Mouse (Mus musculus): Measurements from ENCODE around the gene Nfia.

Gene Nfia

GRCm38 (mm10) chr4:98002206-98002605 lies 229.7 kb downstream of the Nfia start:
- no peak for DNase-seq (ENCODE audit: low read depth, low spot score)

DNA sequence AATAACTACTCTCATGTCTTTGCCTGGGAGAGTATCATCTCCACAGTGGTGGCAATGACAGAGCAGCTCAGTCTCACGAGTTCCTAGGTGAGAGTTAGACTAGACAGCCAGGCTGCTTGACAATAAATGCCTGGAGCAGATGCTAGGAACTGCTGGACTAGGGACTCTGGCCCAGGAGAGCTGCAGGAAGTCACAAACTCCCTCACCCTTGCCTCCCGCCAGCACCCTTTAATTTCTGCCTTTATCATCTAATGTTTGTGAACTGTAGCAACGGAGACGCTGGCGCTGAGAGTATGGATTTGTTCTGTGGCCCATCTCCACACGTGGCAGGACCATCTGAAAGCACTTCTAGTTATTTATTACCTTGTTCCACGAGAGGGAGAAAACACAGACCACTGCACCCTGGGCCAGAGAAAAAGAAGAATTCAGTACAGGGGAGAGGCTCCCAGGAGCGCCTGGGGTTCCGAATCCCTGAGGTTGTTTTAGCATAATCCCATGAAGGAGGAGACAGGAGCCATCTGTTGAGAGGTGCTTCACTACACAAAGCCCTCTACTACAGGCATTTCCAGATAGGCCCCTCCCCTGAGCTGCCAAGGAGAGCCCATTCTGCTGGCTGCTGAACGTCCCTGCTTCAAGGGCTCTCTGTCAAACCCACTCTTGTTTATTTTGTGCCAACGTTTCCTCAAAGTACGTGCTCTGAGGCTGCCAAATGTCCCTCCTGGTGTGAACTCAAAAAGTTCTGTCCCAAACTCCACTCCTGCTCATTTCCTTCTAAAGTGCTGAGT lies 231.0 kb downstream of the Nfia start:
- peak; percentile 42 for DNase-seq (ENCODE audit: low read depth, low spot score)

DNA sequence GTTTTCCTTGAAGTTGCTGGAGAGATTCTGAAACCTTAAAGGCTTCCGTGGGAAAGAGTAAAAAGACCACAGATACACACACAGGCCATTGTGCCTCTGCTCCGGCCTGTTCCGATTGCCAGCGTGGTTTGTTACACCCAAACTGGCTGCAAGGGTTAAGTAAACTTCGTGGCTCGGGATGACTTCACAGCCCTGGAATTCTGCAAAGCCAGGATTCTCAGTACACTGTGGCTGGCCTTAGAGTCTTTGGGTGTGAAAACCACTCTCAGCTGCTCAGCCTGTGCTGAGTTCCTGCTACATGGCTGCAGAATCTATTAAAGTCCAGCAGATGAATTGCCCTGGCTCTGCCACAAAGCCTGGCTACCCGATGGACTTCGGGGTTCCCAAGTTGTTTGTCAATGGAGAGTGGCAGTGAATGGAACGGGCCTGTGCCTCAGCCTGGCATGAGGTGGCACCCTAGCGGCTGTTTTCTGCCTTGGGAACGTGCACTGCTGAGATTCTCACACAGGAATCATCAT lies 231.6 kb downstream of the Nfia start:
- peak; percentile 32 for DNase-seq (ENCODE audit: low read depth, low spot score)

DNA sequence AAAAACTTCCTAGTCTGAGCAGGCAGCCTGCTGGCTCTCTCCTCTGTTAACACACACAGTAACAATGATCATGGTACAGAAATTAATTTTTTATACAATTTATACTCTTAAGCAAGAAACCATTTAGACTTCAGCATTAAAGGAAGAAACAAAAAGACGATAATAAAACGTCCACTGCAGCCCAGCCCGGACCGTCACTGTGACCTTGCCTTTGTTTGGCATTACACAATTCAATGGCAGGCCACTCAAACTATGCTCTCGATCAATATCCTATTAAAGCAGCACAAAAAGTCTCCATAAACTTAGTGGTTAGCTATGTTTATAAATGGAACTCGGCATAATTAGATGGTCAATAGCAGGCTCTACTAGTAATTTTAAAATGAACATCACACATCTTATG lies 232.5 kb downstream of the Nfia start:
- DNase-seq (ENCODE audit: low read depth, low spot score), result no peak

DNA sequence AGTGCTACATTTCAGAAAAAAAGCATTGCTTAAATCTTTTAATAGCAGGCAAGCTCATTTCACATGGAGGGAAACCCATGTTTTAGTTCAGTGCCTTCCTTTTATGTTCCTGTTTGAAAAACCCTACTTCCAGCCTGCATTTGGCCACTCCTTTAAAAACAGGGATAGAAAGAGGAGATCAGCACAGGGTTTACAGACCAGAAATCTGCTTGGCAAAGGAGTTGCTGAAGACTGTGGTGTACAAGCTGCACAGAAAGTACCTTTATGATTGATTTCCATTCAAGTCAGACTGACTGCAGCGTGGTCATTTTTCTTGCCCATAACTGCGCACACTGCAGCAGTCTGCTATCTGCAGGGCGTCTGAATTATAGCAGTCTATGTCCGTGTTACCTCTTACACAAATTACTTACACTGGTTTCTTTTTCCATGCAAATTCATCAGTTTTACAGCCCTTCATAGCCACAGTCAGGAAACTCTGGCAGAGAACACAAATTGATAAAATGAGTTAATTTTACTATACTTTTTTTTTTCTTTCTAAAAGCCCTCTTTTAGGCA lies 236.4 kb downstream of the Nfia start:
- no peak for DNase-seq (ENCODE audit: low read depth, low spot score)

DNA sequence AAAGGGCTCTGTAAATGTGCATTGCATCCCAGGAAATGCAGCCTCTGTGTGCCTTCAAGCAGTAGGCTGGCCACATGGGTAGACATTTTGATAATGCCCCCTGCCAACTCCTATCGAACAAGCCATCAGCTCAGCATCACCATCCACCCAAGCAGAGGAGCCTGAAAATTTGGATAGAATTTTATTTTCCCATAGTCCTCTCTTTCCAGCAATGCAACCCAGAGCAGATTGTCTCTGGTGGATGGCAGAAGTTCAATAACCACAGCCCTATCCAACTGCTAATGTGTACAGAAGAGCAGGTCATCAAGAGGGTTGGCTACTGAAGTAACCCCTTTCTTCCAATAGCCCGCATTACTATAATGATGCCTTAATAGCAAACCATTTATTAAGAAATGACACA lies 237.4 kb downstream of the Nfia start:
- no peak for DNase-seq (ENCODE audit: low read depth, low spot score)

DNA sequence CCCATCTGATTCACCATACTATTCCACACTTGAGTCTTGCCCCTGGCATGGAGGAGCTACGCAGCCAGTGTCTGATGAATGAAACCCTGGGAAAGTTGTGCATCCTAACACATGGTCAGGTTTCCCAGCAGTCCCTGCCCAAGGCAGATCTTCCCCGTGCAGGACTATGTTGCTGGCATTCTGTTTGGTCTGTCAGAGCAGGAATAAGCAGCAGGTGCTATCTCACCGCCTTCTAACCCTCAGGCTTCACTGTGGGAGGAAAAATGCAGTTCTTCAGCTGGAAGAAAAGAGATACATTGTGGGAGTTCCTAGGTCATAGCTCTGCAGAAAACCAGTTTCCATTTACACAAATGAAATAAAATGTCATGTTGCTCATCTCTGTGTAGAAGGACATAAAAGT lies 247.3 kb downstream of the Nfia start:
- no peak for DNase-seq (ENCODE audit: low read depth, low spot score)

DNA sequence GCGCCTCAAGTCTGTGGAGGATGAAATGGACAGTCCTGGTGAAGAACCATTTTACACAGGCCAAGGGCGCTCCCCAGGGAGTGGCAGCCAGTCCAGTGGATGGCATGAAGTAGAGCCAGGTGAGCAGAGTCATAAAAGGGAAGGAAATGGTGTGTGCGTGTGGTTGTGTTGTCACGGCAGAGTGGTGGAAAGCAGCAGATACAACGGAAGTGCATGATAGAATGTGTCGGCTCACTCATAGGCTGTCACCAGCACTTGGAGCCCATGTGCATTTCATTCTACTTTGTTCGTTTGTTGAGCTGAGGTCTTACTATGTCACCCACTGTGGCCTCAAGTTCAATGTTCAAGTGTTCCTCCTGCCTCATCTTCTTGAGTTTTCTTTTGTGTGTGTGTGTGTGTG lies 248.3 kb downstream of the Nfia start:
- no peak for DNase-seq (ENCODE audit: low read depth, low spot score)

- no peak for DNase-seq (ENCODE audit: low read depth, low spot score)
These were observed 250.8 kb downstream of the Nfia start for GRCm38 (mm10) chr4:98023245-98023792.

DNA sequence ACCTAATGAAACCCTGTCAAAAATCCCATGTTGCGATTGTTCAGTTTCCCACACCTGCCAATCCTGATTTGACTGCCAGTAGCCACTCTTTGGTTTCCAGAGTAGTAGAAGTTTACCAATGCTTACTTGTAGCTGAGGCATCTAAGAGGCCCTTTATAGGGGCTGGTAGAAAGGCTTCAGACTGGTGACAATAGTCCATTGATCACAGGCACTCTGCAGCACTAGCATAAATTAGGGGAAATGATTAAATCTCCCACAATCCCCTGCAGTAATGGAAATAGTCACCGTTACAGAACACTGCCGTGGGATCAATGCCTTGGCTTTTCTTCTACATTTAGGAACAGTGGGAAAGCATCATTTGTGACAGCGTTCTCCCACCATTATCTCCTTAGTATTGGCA lies 254.9 kb downstream of the Nfia start:
- no peak for DNase-seq (ENCODE audit: low read depth, low spot score)

DNA sequence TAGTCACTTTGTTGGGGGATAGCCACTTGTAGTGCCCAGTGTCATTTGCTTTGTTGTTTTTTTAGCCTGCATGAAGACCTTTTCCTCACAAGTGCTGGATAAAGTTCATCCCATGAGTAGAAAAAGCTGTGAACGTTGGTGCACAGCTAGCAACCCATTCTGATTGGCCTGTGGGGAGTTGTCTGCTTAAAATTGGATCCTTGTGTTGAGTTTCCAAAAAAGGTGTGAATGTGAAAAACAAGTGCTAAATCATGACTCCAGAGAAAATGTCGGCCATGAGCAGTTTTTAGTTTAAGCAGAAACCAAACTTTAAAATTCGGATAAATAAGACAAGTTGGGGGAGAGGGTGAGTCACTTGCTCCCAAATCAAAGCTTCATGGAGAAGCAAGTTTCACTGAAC lies 259.3 kb downstream of the Nfia start:
- DNase-seq (ENCODE audit: low read depth, low spot score), result no peak

DNA sequence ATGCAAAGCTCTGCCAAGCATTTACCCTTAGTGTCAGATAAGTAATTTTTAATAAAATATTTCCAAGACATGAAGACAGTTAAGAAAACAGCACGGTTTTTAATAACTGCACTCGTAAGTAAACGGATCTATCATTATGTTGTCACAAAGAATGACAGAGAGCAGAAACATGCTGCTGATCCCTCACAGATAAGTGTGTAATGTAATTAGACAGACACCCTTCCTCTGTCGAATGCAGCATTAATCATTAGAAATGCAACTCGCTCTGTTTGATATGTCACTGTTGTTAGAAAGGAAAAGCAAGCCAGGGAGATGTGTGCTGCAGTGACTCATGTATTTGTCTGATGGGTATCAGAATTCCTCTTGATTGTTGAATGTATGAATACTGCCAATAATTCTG lies 259.8 kb downstream of the Nfia start:
- no peak for DNase-seq (ENCODE audit: low read depth, low spot score)

GRCm38 (mm10) chr4:98039095-98039494 lies 266.6 kb downstream of the Nfia start:
- no peak for DNase-seq (ENCODE audit: low read depth, low spot score)

- no peak for DNase-seq (ENCODE audit: low read depth, low spot score)
These were observed 267.6 kb downstream of the Nfia start for GRCm38 (mm10) chr4:98040179-98040578.

DNA sequence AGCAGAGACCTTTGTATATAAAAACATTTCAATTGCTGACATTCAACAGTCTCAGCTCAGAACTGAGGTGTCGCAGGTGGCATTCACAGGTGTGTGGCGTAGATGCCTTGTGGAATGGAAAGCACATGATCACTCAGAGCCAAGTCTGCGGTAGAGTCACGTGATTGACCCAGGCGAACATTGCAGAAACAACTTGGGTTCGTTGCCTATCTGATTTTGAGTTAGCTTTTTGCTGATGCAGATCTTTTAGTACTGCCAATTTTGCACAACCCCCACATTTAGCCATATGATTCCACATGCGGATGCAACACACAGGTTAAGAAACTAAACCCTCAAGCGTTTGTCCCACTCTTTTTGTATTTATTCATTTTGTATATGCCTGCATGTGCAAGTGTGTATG lies 272.1 kb downstream of the Nfia start:
- DNase-seq (ENCODE audit: low read depth, low spot score), result no peak

DNA sequence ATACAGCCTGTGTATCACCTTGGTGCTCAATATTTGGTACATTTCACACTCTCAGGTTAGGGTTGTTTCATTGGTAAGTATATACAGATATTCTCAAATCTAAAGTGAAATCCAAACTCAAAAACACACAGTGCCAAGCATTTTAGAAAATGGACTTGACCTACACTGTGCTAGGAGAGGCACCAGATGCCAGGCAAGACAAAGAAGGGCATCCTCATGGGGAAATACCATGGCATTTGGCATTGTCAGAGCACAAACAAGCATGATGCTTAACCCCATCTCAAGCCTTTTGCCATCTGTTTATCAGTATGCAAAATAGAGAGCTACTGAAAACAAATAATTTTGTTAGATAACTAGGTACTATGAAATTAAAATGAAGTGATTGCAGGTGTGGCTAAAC lies 274.8 kb downstream of the Nfia start:
- no peak for DNase-seq (ENCODE audit: low read depth, low spot score)

GRCm38 (mm10) chr4:98049584-98049983 lies 277.1 kb downstream of the Nfia start:
- DNase-seq (ENCODE audit: low read depth, low spot score), result no peak

- DNase-seq (ENCODE audit: low read depth, low spot score), result no peak
These were observed 277.6 kb downstream of the Nfia start for GRCm38 (mm10) chr4:98050003-98050620.

GRCm38 (mm10) chr4:98050781-98051180 lies 278.2 kb downstream of the Nfia start:
- no peak for DNase-seq (ENCODE audit: low read depth, low spot score)

DNA sequence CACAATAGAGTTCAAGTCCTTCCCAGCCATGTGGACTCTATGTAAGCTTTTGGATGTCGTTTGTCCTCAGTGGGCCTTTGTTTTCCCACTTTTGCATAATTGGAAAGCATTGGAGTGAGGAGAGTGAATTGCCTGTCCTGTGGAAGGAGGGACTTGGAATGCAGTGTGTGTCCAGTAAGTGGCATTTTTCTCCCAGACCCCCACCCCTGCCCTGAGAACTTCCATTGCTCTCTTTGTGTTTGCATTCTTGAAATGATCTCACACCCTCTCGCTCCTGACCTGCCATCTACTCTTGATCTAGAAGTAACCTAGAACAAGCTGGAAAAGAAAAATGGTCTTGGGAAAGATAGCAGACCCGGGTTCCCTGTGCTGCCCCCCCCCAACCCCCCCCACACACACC lies 278.8 kb downstream of the Nfia start:
- no peak for DNase-seq (ENCODE audit: low read depth, low spot score)

DNA sequence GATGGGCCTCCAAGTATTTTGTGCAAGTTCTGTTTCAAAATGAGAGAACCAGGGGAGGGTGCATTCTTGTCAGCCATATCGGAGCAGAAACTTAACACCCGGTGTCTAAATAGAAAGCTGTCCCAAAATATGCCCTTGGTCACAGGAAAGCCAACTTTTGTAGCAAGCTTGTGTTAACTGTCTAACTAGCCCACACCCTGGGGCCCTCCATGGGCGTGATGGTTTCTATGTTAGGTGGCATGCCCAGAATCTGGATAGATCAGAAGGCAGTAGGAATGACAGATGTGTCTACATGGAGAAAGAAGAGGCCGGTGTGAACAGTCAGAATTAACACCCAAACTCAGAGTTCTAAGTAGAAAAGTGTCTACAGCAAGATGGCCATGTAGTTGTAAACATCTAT lies 282.5 kb downstream of the Nfia start:
- DNase-seq (ENCODE audit: low read depth, low spot score), result no peak

- no peak for DNase-seq (ENCODE audit: low read depth, low spot score)
These were observed 284.0 kb downstream of the Nfia start for GRCm38 (mm10) chr4:98056396-98057020.
